ENCODE assay signal across 13 mouse cellular contexts in the genomic region with DNA sequence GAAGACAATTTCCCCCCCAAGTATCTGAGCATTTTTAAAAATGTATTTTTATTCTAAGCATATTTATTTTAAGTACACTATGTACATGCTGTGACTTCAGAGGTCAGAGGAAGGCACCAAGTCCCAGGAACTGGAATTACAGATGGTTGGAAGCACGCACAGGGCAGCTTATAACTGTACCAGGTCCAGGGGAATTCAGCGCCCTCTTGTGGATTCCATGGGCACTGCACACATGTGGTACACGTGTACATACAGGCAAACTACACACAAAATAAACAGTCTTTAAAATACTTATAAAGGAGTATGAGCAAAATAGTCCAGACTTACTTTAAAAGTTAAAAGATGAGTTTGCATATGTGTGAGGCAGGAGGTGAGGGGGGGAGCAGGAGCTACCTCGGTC. TPM values are rescaled to one million over a fixed set of nuclear protein-coding genes. Genes with fewer than 3 reads are reported as not detected.
DNase-seq lines count a peak whose midpoint lies in the region; ATAC-seq and TF ChIP-seq lines count a peak whose summit lies in the region.
"Had no signal": no experiment of that assay in that cellular context is flagged by ENCODE, and none has a peak within 500 bp of the region (broad histone marks: within the 10 kb centered on the region; RNA-seq: fewer than 3 reads in every experiment).

No protein-coding gene starts in this region.

- no peak overlapping the region for H3K4me3 ChIP-seq in liver, postnatal 0 days (ENCODE audit: low read depth, low read length)
- no peak overlapping the region for H3K4me3 ChIP-seq in intestine, postnatal 0 days (ENCODE audit: low read depth, low read length)
- no peak overlapping the region for H3K4me3 ChIP-seq in neural tube, embryonic 15.5 days (replicated peaks)
- H3K4me3 ChIP-seq: heart, embryonic 13.5 days; neural tube, embryonic 12.5 days had no signal

- H3K9me3 ChIP-seq in liver, postnatal 0 days (ENCODE audit: low read length), result no peaks in the 10 kb centered on the region
- no peaks in the 10 kb centered on the region for H3K9me3 ChIP-seq in intestine, postnatal 0 days (ENCODE audit: control insufficient read depth)
- H3K9me3 ChIP-seq in neural tube, embryonic 15.5 days (replicated peaks), result no peaks in the 10 kb centered on the region
- H3K9me3 ChIP-seq: heart, embryonic 13.5 days; neural tube, embryonic 12.5 days had no signal

- no peak overlapping the region for H3K4me2 ChIP-seq in liver, postnatal 0 days (ENCODE audit: low read depth, low read length)
- H3K4me2 ChIP-seq in intestine, postnatal 0 days (replicated peaks; ENCODE audit: low read depth), result no peak overlapping the region
- H3K4me2 ChIP-seq in neural tube, embryonic 15.5 days, result no peak overlapping the region
- H3K4me2 ChIP-seq: heart, embryonic 13.5 days; neural tube, embryonic 12.5 days had no signal

- no peak for TF ChIP-seq EP300 in liver, postnatal 0 days (IDR thresholded peaks at IDR 0.05; ENCODE audit: low read depth)

- 73% methylated on average over 4 of the region's 4 CpGs for WGBS in liver, postnatal 0 days (ENCODE audit: insufficient replicate concordance)
- 83% methylated on average over 4 of the region's 4 CpGs for WGBS in intestine, postnatal 0 days
- WGBS in neural tube, embryonic 15.5 days, result 89% methylated on average over 4 of the region's 4 CpGs

- no peak overlapping the region for H3K27ac ChIP-seq in liver, postnatal 0 days (ENCODE audit: low read depth)
- no peak overlapping the region for H3K27ac ChIP-seq in intestine, postnatal 0 days (ENCODE audit: low read depth, low read length)
- H3K27ac ChIP-seq in neural tube, embryonic 15.5 days (replicated peaks), result no peak overlapping the region
- H3K27ac ChIP-seq: heart, embryonic 13.5 days; neural tube, embryonic 12.5 days had no signal

- no peaks in the 10 kb centered on the region for H3K27me3 ChIP-seq in liver, postnatal 0 days (ENCODE audit: insufficient read depth, low read length)
- H3K27me3 ChIP-seq in intestine, postnatal 0 days (replicated peaks; ENCODE audit: control insufficient read depth, insufficient read depth, low read length), result no peaks in the 10 kb centered on the region
- no peaks in the 10 kb centered on the region for H3K27me3 ChIP-seq in neural tube, embryonic 15.5 days (replicated peaks)
- H3K27me3 ChIP-seq: heart, embryonic 13.5 days; neural tube, embryonic 12.5 days had no signal

- H3K36me3 ChIP-seq in liver, postnatal 0 days (replicated peaks; ENCODE audit: insufficient read depth, low read length), result no peaks in the 10 kb centered on the region
- H3K36me3 ChIP-seq in intestine, postnatal 0 days (ENCODE audit: control insufficient read depth, insufficient read depth), result no peaks in the 10 kb centered on the region
- peaks cover 2% of the 10 kb centered on the region; the same call in 1 of the 2 replicates for H3K36me3 ChIP-seq in neural tube, embryonic 15.5 days
- H3K36me3 ChIP-seq: heart, embryonic 13.5 days; neural tube, embryonic 12.5 days had no signal

- peak; percentile 15 for DNase-seq in embryo, embryonic 10.5 days (ENCODE audit: low spot score)
- DNase-seq in embryo, embryonic 11 days, result no peak
- DNase-seq in liver, postnatal 0 days, result no peak
- DNase-seq in liver (no peak), ES-CJ7 (ENCODE audit: low read depth, low spot score) (peak; percentile 75)
- no peak for DNase-seq in heart, adult 9 months (ENCODE audit: low spot score in 2 of 2)
- DNase-seq: adrenal gland, postnatal 10 days; kidney, adult 9 months had no signal

- H3K9ac ChIP-seq in liver, postnatal 0 days (replicated peaks), result no peak overlapping the region
- no peak overlapping the region for H3K9ac ChIP-seq in intestine, postnatal 0 days (ENCODE audit: low read depth, low read length)
- H3K9ac ChIP-seq in neural tube, embryonic 15.5 days (replicated peaks), result no peak overlapping the region
- H3K9ac ChIP-seq: heart, embryonic 13.5 days; neural tube, embryonic 12.5 days had no signal

- no peaks in the 10 kb centered on the region for H3K4me1 ChIP-seq in liver, postnatal 0 days (ENCODE audit: insufficient read depth)
- H3K4me1 ChIP-seq in intestine, postnatal 0 days (replicated peaks; ENCODE audit: control insufficient read depth, insufficient read depth, low read length), result no peaks in the 10 kb centered on the region
- H3K4me1 ChIP-seq in neural tube, embryonic 15.5 days, result peaks cover 19% of the 10 kb centered on the region; the same call in 1 of the 2 replicates
- H3K4me1 ChIP-seq: neural tube, embryonic 12.5 days had no signal

- no peak for ATAC-seq in liver, postnatal 0 days
- ATAC-seq in intestine, postnatal 0 days, result no peak
- no peak for ATAC-seq in neural tube, embryonic 15.5 days (ENCODE audit: low FRiP score)
- ATAC-seq: forebrain, embryonic 14.5 days had no signal

- peak; percentile 44 for TF ChIP-seq CTCF in liver, postnatal 0 days (IDR thresholded peaks at IDR 0.05; ENCODE audit: low read depth)
- peak; percentile 52 for TF ChIP-seq CTCF in intestine, postnatal 0 days (IDR thresholded peaks at IDR 0.05; ENCODE audit: low read depth)

RNA-seq across cellular contexts. Expression of gene Pgbd5, which starts 45.5 kb away (rescaled TPM):
- 0.13 and 0.18 TPM in 2 replicates for polyA plus RNA-seq in liver, postnatal 0 days (2015; fragmentation: Nextera tagmentation; extraction: Ambion mirVana)
- polyA plus RNA-seq in intestine, postnatal 0 days (2015; fragmentation: Nextera tagmentation; extraction: Ambion mirVana), result 1.9 and 2.2 TPM in 2 replicates
- 12.0 and 17.0 TPM in 2 replicates for polyA plus RNA-seq in neural tube, embryonic 15.5 days (2015; fragmentation: Nextera tagmentation; extraction: Ambion mirVana)

Comparison
In these comparisons a context has a peak if more than half of its experiments do, and no peak if none do; other contexts are left out.
1. DNase-seq: peak in embryo, embryonic 10.5 days (single experiment) and ES-CJ7 (single experiment); none in embryo, embryonic 11 days (single experiment), liver, postnatal 0 days (single experiment), liver (single experiment) and heart, adult 9 months (0 of 2).